Mouse (Mus musculus) lung, postnatal 0 days (tissue): ENCODE data around the gene Rer1.

ENCODE experiments used
- CTCF ChIP-seq: IDR thresholded peaks from 2 replicates; pipeline ENCODE4 v1.5.1; 2016; ENCODE audit warnings: antibody characterized with exemption, mild to moderate bottlenecking
- EP300 ChIP-seq: IDR thresholded peaks from 2 replicates; pipeline ENCODE4 v1.6.1; 2016; ENCODE audit warnings: antibody characterized with exemption, mild to moderate bottlenecking, control low read depth

- TF ChIP-seq CTCF (no peak), EP300 (no peak)
Measured at GRCm38 (mm10) chr4:155109471-155109870, 23.3 kb upstream of the Rer1 start.
